Mouse (Mus musculus) layer of hippocampus, postnatal 25 days (tissue): Measurements from ENCODE around the gene Lyar. TPM values are rescaled to one million over a fixed set of nuclear protein-coding genes. Genes with fewer than 3 reads are reported as not detected.

Experiments
- DNase-seq, 2 experiments: peaks; one replicate each; pipeline ENCODE4 v3.0.0; 2022; ENCODE audit warnings: mixed read lengths in 2 of 2, low spot score in 1 of 2; ENCODE audit errors: extremely low spot score in 1 of 2
- total RNA-seq, 2 experiments: library from RNA; stranded (reverse); gene quantifications; 2 replicates each; pipeline ENCODE4 v1.2.3; 2021

Lyar gene
- total RNA-seq = 10 to 100 TPM; 12.0 to 14.8 TPM

- peak; percentile 93 to 97 for DNase-seq
Measured at GRCm38 (mm10) chr5:38220328-38220912, at the start of gene Lyar, which contains the start of gene Zbtb49. Lyar (plus strand) TSS chr5:38220470. Zbtb49 (minus strand) TSS chr5:38220457.

DNA sequence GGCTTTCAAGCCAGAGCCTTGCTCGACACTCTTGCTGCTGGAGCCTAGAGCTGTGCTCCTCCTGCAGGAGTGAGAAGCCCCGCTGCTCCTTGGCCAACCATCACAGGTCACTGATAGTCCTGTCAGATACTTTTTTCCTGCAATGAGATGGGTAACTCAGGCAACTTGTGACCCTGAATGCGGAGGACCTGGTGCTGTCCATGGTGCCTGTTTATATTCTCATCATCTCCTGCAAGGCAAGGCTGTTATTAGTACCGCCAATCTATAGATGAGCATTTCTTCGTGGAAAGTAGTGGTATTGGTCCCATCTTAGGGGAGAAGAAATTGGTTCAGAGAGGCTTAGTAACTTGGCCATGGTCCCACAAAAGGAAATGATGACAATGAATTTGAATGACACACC lies 46.5 kb upstream of the Lyar start:
- DNase-seq = no peak

DNA sequence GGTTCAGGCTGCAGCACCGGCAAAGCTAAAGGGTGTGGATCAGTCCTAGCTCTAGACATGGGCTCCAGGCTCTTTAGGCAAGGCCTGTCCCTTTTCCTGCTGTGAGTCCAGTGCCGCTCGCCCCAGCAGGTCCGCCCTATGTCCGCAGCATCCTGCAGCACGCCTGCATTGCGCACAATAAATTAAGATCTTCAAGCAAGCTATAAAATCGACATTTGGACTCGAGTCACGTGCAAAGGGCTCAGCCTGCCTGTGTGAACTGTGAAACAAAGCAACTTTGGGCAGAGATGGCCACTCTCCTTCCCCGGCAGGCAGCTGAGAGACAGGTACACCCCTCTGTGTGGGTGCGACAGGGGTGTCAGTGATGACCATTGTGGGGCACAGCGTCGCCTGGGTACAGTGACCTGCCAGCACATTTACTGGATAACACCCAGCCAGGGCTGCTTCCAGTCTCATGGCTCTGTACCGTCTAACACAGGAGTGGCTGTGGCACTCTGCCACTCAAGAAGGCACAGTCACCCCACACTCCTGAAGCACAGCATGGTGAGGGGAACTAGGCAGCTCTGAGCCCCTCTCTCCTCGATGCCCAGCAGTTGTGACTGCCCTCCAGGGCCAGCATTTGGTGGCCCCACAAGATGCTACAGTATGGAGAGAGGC lies 45.9 kb upstream of the Lyar start:
- no peak for DNase-seq

DNA sequence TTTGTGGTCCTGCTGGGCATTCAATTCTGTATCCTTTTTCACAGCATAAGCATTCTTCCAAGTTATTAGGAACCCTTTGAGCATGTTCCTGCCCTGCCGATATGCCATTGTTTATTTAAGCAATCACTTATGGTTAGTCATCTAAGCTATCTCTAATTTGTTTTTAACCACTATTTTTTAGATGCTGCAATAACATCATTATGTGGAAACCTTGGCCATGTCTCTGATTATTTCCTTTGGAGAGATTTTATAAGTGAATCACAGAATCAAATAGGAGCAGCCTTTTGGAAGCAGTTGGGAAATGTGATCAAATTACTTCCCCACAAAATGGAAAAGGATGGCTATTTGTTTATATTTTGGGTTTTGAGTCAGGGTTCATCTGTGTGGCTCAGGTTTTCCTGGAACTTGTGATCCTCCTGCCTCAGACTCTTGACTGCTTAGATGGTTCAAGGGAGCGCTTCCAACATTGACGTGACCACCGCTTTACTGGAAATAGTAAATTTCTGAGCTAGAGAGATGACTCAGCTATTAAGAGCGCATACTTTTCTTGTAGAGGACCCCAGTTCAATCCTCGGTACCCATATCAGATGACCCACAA lies 35.5 kb upstream of the Lyar start:
- no peak for DNase-seq

DNA sequence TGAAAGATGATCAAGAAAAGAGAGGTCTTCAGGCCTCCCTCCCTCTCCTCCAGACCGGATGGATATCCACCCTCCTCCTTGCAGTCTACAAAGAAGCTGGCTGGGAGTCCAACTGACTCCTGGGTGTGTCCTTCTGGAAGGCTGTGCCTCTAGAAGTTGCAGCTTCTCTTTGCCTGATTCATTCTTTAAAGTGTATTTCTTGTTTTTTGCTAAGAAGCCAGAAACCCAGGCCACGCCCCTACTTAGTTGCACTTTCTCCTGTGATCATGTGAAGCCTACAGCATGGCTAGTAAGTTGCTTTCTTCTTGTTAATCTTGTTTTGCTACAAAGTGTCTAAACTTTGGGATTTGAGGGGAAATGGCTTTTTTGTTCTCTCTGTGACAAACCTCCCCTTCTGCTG lies 33.3 kb upstream of the Lyar start:
- no peak for DNase-seq

GRCm38 (mm10) chr5:38190907-38191306 lies 29.4 kb upstream of the Lyar start:
- no peak for DNase-seq

DNA sequence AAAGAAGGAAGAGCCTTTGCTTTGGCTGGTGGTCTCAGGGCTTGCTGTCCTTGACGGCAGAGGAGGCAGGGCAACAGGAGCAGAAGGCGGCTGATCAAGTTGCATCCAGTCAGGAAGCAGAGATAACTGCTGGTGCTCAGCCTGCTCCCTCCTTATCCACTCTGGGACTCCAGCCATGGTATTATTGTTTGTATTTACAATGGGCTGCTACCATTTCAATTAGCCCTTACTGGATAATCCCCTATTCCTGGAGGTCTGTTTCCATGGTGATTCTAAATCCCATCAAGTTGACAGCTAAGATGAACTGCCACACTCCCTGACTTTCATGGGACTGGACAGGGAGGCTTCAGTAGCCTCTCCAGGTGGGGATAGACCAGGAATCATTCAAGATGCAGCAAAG lies 25.3 kb upstream of the Lyar start:
- no peak for DNase-seq

DNA sequence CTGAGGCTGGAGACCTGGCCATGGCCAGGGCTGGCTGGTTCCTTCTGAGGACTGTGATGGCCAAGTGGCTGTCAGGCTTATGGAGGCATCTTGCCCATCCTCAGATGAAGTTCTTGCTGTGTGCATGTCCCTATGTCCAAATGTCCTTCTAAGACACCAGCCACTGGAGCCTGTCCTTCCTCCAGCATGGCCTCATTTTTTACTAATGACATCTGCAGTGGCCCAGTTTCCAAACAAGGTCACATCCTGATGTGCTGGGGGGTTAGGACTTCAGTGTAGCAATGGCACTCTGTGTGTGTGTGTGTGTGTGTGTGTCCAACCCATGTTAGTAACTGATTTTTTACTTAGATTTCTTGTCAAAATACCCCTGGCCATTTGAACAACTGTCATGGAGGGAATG lies 24.3 kb upstream of the Lyar start:
- DNase-seq = no peak

GRCm38 (mm10) chr5:38196821-38197481 lies 23.3 kb upstream of the Lyar start:
- DNase-seq = no peak

DNA sequence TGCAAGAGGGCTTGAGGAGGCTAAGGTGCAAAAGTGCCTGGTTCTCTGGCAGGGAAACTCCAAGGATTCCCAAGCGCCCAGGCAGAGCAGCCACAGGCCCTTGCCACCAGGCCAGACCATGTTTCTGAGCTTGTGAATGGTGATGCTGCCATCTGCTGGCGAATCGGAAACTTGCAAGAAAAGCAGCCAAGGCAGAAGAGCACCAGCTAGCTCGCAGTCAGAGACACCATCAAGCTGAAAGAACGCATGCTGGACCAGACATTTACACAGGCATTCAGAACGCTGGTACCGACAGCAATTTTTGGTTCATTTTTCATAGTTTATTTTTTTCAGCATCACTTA lies 22.8 kb upstream of the Lyar start:
- peak; percentile 83 to 97 for DNase-seq

DNA sequence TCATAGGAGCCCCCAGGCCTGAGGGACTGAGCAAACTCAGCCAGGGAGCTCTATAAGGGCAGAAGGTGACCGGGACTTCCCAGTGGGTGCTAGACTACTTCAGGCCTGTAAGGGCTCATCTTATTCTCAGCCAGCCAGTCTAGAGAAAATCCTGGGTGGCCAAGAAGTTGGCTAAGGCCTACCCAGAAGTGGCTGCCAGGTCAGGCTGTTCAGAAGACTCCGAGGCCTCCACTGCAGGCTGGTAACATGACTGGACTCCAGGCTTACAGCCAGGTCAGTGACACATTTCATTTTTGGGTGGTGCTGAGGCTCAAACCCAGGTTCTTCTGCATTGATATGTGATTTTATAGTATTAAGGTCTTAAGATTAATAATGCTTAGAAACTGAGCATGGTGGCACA lies 20.6 kb upstream of the Lyar start:
- no peak for DNase-seq

- DNase-seq = no peak
Measured at GRCm38 (mm10) chr5:38205303-38205726, 15.0 kb upstream of the Lyar start.

GRCm38 (mm10) chr5:38208985-38209384 lies 11.3 kb upstream of the Lyar start:
- no peak for DNase-seq

- DNase-seq = no peak
Measured at GRCm38 (mm10) chr5:38211691-38212090, 8.6 kb upstream of the Lyar start.

GRCm38 (mm10) chr5:38213009-38213408 lies 7.3 kb upstream of the Lyar start:
- DNase-seq = peak in 1 of 2 experiments; percentile 56

DNA sequence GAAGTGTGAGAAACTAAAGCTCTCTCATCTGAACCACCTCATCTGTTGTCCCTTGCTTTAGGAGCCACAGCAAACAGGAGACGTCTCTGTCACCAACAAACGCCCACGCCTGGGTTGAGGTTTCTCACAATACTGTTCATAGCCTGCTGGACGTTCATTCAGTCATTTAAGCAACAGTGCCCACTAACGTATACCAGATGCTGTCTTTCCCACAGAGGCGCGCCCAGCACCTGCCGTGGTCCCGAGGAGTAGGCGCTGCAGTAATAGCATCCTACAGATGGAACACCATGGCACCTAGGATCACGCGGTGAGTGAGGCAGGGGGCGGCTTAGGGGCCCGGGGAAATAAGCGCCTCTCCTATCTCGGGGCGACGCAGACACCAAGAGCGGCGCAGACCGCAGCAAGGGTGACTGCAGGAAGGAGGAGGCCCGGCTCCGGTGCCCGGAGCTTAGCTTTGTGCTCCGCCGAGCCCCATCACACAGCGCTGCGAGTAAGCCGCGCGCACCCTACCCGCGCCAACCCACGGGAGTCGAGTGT lies 431 bp upstream of the Lyar start:
- DNase-seq = peak in 1 of 2 experiments; percentile 33

GRCm38 (mm10) chr5:38235422-38235821 lies 15.2 kb downstream of the Lyar start:
- DNase-seq = peak; percentile 21 to 70

- no peak for DNase-seq
Measured at GRCm38 (mm10) chr5:38236627-38237026, 16.4 kb downstream of the Lyar start.

DNA sequence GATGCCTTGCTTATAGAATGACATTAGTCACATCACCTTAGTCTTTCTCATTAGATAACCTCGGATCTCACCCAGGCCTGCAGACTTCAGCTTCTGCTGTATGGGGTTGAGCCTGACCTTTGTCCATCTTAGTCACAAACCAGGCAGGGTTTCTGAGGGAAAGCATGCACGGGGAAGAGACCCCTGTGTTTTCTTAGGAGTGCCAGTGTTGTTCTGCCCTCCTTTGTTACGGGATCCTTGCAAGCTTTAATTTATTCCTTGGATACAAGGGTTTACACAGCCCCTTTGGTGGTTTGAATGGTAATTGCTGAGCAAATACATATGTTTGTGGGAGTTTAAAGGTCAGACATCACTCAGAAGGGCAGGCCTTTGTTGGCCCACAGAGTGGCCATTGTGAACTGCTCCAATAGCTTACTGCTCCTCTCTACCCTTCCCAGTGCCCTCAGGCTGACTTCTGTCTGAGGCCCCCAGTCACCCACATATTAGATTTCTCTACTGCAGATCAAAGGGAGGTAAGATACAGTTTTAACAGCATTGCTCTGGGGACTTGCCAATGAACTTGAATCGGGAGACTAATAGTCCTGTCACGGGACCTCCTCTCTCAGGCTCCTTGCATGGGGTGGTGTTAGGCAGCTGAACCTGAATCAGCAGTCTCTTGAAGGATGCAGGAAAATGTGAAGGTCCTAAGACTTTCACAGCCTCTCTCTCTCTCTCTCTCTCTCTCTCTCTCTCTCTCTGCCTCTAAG lies 20.6 kb downstream of the Lyar start:
- DNase-seq = no peak

DNA sequence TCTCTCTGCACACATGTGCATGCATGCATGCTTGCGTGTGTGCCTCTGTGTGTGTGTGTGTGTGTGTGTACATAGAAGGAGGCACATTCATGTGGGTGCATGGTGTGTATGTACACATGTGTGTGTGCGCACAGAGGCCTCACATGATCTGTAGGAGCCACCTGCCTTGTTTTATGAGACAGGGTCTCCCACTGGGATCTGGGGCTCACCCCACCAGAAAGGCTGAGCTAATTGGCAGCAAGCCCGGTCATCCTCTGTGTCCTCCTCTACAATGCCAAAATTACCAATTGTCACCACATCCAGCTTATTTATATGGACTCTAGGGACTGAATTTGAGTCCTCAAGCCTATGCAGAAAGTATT lies 21.2 kb downstream of the Lyar start:
- DNase-seq = no peak

GRCm38 (mm10) chr5:38241966-38242365 lies 21.7 kb downstream of the Lyar start:
- no peak for DNase-seq
